Mouse (Mus musculus) kidney, adult 8-10 months (tissue): ENCODE results near the gene Umps.
A peak's percentile ranks its signal among the peaks of the same experiment; 100 is the strongest.

Experiments
- DNase-seq, 2 experiments: peaks; one replicate each; pipeline ENCODE4 v3.0.0; 2022

Umps gene

GRCm38 (mm10) chr16:33927263-33927824 is 39.5 kb downstream of the Umps start:
- DNase-seq: peak; percentile 49 to 66

- DNase-seq: no peak
Observed at GRCm38 (mm10) chr16:33923758-33924157, 43.1 kb downstream of the Umps start.

GRCm38 (mm10) chr16:33923001-33923316 is 43.9 kb downstream of the Umps start:
- DNase-seq: no peak

GRCm38 (mm10) chr16:33922111-33923000 is 44.5 kb downstream of the Umps start:
- DNase-seq: peak; percentile 50 to 62

- DNase-seq: no peak
Observed at GRCm38 (mm10) chr16:33921514-33921913, 45.3 kb downstream of the Umps start.

- DNase-seq: no peak
Observed at GRCm38 (mm10) chr16:33917926-33918325, 48.9 kb downstream of the Umps start.

GRCm38 (mm10) chr16:33917390-33917789 is 49.4 kb downstream of the Umps start:
- peak in 1 of 2 experiments; percentile 39 for DNase-seq

- DNase-seq: peak; percentile 83 to 84
Observed at GRCm38 (mm10) chr16:33916473-33917251, 50.2 kb downstream of the Umps start.

- DNase-seq: no peak
Observed at GRCm38 (mm10) chr16:33914997-33915396, 51.8 kb downstream of the Umps start.

GRCm38 (mm10) chr16:33908239-33908638 is 58.6 kb downstream of the Umps start:
- DNase-seq: no peak
